Mouse (Mus musculus) heart, adult 2 months (tissue): ENCODE measurements around the gene Ascl4.

Experiments used
- CTCF ChIP-seq: fragments of 200-600 bp; IDR thresholded peaks from 2 replicates; pipeline ENCODE4 v1.8.1; 2022; ENCODE audit warnings: antibody characterized with exemption, mild to moderate bottlenecking, moderate library complexity
- EP300 ChIP-seq: fragments of 200-500 bp; IDR thresholded peaks from 2 replicates; pipeline ENCODE4 v1.6.1; 2011; ENCODE audit warnings: low read depth, low read length, control low read depth; ENCODE audit not compliant: insufficient read depth
- POLR2A ChIP-seq: fragments of 200-500 bp; IDR thresholded peaks from 2 replicates; pipeline ENCODE4 v1.6.1; 2011; ENCODE audit warnings: mild to moderate bottlenecking, low read depth, low read length, control low read depth; ENCODE audit not compliant: insufficient read depth

- TF ChIP-seq CTCF (no peak), POLR2A (no peak), EP300 (no peak)
Observed at GRCm38 (mm10) chr10:85956871-85957419, 29.5 kb downstream of the Ascl4 start.
